Mouse (Mus musculus) MEL (cell line): ENCODE data around the gene Gm49358.

Source experiments
- CTCF ChIP-seq, 3 experiments: IDR thresholded peaks in 2 of 3; conservative IDR thresholded peaks in 1 of 3; 2 replicates each; pipeline ENCODE4 v1.5.1; 2011 to 2012; ENCODE audit warnings: low read length in 3 of 3, low read depth in 2 of 3, mild to moderate bottlenecking in 2 of 3, improper control_type of control experiment in 1 of 3, inconsistent platforms in 1 of 3, mixed read lengths in 1 of 3, moderate library complexity in 1 of 3; ENCODE audit not compliant: control insufficient read depth in 1 of 3, insufficient read depth in 1 of 3, poor library complexity in 1 of 3, severe bottlenecking in 1 of 3
- EP300 ChIP-seq, 2 experiments: IDR thresholded peaks; 2 replicates each; pipeline ENCODE4 v1.6.1; 2011; ENCODE audit warnings: improper control_type of control experiment in 2 of 2, low read length in 2 of 2, low read depth in 1 of 2, mild to moderate bottlenecking in 1 of 2
- GABPA ChIP-seq: IDR thresholded peaks from 2 replicates; pipeline ENCODE4 v1.6.1; 2012; ENCODE audit warnings: low read depth, mild to moderate bottlenecking, inconsistent platforms, low read length, improper control_type of control experiment, moderate library complexity
- GATA1 ChIP-seq: IDR thresholded peaks from 2 replicates; pipeline ENCODE4 v1.6.1; 2011; ENCODE audit warnings: low read depth, low read length, improper control_type of control experiment
- POLR2A ChIP-seq, 2 experiments: IDR thresholded peaks; 2 replicates each; pipeline ENCODE4 v1.6.1; 2011 to 2012; ENCODE audit warnings: low read length in 2 of 2, mild to moderate bottlenecking in 2 of 2, control low read depth in 1 of 2, improper control_type of control experiment in 1 of 2, low read depth in 1 of 2, moderate library complexity in 1 of 2; ENCODE audit not compliant: control insufficient read depth in 1 of 2, insufficient read depth in 1 of 2, poor library complexity in 1 of 2
- SIN3A ChIP-seq: IDR thresholded peaks from 2 replicates; pipeline ENCODE4 v1.6.1; 2012; ENCODE audit warnings: low read length, improper control_type of control experiment, inconsistent platforms
- SMC3 ChIP-seq: IDR thresholded peaks from 2 replicates; pipeline ENCODE4 v1.6.1; 2011; ENCODE audit warnings: low read depth, low read length, improper control_type of control experiment
- TAL1 ChIP-seq: IDR thresholded peaks from 2 replicates; pipeline ENCODE4 v1.6.1; 2012; ENCODE audit warnings: mild to moderate bottlenecking, inconsistent platforms, low read length, moderate library complexity, mixed read lengths
- TCF12 ChIP-seq: IDR thresholded peaks from 2 replicates; pipeline ENCODE4 v1.6.1; 2014; ENCODE audit warnings: low read depth, mild to moderate bottlenecking, inconsistent platforms, low read length, improper control_type of control experiment, moderate library complexity
- ZC3H11A ChIP-seq: IDR thresholded peaks from 2 replicates; pipeline ENCODE4 v1.6.1; 2012; ENCODE audit warnings: low read depth, mild to moderate bottlenecking, inconsistent platforms, low read length, improper control_type of control experiment
- ZNF384 ChIP-seq: IDR thresholded peaks from 2 replicates; pipeline ENCODE4 v1.6.1; 2012; ENCODE audit warnings: low read depth, mild to moderate bottlenecking, inconsistent platforms, low read length, improper control_type of control experiment

DNA sequence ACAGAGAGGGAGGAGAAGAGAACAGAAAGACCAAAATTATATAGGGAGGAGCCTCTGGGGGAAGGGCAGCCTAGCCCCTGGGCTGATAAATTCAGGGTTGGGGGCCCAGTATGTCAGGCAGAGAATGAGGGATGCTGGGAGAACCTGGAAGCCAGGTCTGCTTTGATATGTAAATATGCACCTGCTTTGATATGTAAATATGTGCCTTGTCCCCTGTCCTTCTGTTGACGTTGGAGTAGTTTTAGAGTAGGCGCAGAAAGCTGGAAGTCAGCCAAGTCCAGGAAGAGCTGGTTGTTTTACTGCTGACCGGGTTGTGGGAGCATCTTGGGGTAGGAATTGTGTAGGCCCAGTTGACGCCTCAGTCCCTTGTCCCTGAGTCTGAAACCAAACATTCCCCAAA lies 6.0 kb downstream of the Gm49358 start:
- TF ChIP-seq POLR2A (IDR thresholded peaks at IDR 0.05; ENCODE audit: control insufficient read depth in 1 of 2, insufficient read depth in 1 of 2, low read depth in 1 of 2, low read length in 2 of 2, poor library complexity in 1 of 2): no peak
- TF ChIP-seq CTCF (IDR thresholded peaks at IDR 0.05 in 2 of 3, conservative IDR thresholded peaks at IDR 0.05 in 1 of 3; ENCODE audit: control insufficient read depth in 1 of 3, insufficient read depth in 1 of 3, low read depth in 2 of 3, low read length in 3 of 3, poor library complexity in 1 of 3, severe bottlenecking in 1 of 3): no peak
- no peak for TF ChIP-seq ZNF384
- no peak for TF ChIP-seq EP300 (IDR thresholded peaks at IDR 0.05; ENCODE audit: low read depth in 1 of 2, low read length in 2 of 2)
- TF ChIP-seq SIN3A: no peak
- no peak for TF ChIP-seq ZC3H11A
- no peak for TF ChIP-seq GABPA
- no peak for TF ChIP-seq TAL1
- TF ChIP-seq GATA1: no peak
- TF ChIP-seq TCF12: no peak
- no peak for TF ChIP-seq SMC3
